Mouse (Mus musculus) intestine, embryonic 16.5 days (tissue): ENCODE data around the gene Piezo1. TPM values are rescaled to one million over a fixed set of nuclear protein-coding genes. Genes with fewer than 3 reads are reported as not detected.
"Not testable (repeated sequence)": the region's sequence is repeated elsewhere in the genome, so short reads cannot be mapped to it uniquely, and the experiment has no call there.

Experiments used
- ATAC-seq: fragments of 200-750 bp; cut with Nextera tagmentation; 2 replicates; pipeline ENCODE4 v1.8.0; 2017; ENCODE audit warnings: moderate TSS enrichment, moderate library complexity
- H3K27ac ChIP-seq: fragments of 300-500 bp; sonication (generic); 2 replicates; pipeline ENCODE4 v1.5.1; 2014; ENCODE audit warnings: mild to moderate bottlenecking, low read length
- H3K27me3 ChIP-seq: fragments of 300-500 bp; sonication (generic); replicated peaks from 2 replicates; pipeline ENCODE4 v1.6.1; 2014; ENCODE audit warnings: low read length, control low read depth, mixed read lengths; ENCODE audit not compliant: control insufficient read depth, insufficient read depth
- H3K36me3 ChIP-seq: fragments of 300-500 bp; sonication (generic); 2 replicates; pipeline ENCODE4 v1.6.1; 2014; ENCODE audit warnings: low read length, control low read depth; ENCODE audit not compliant: control insufficient read depth, insufficient read depth
- H3K4me1 ChIP-seq: fragments of 300-500 bp; sonication (generic); 2 replicates; pipeline ENCODE4 v1.6.1; 2014; ENCODE audit warnings: low read length, control low read depth, mixed read lengths; ENCODE audit not compliant: control insufficient read depth, insufficient read depth
- H3K4me2 ChIP-seq: fragments of 300-500 bp; sonication (generic); 2 replicates; pipeline ENCODE4 v1.6.1; 2014; ENCODE audit warnings: low read depth, low read length, control low read depth
- H3K4me3 ChIP-seq: fragments of 300-500 bp; sonication (generic); 2 replicates; pipeline ENCODE4 v1.5.1; 2014; ENCODE audit warnings: mild to moderate bottlenecking, low read length
- H3K9ac ChIP-seq: fragments of 300-500 bp; sonication (generic); 2 replicates; pipeline ENCODE4 v1.6.1; 2014; ENCODE audit warnings: low read depth, low read length
- H3K9me3 ChIP-seq: fragments of 300-500 bp; sonication (generic); 2 replicates; pipeline ENCODE4 v1.6.1; 2016; ENCODE audit warnings: low read length, control low read depth; ENCODE audit not compliant: control insufficient read depth
- WGBS: fragments of 180-500 bp; shearing (Covaris S2); extraction: QIAGEN DNeasy Blood & Tissue Kit; methylation state at CpG from one replicate; pipeline ENCODE4 v1.1.7; 2014; 5-methylcytosine and 5-hydroxymethylcytosine counted together
- polyA plus RNA-seq: library from polyadenylated mRNA; unstranded; fragments of >200 nt; fragmentation: Nextera tagmentation; extraction: Ambion mirVana; gene quantifications from 2 replicates; pipeline ENCODE4 v1.2.1, GENCODE M21; 2015

The Piezo1 gene
- polyA plus RNA-seq, 1 experiment from 2014 or later, result 11.3 TPM

- not testable (repeated sequence) for H3K9ac ChIP-seq, H3K4me2 ChIP-seq, H3K9me3 ChIP-seq, ATAC-seq, H3K27me3 ChIP-seq, H3K4me3 ChIP-seq
- Histone ChIP-seq H3K36me3 (peaks cover 25% of the 10 kb centered on the region; the same call in 1 of the 2 replicates), H3K27ac (peak overlapping the region; percentile 94; the same call in 1 of the 2 replicates), H3K4me1 (peaks cover 45% of the 10 kb centered on the region)
- WGBS, result 45% methylated on average over 4 of the region's 4 CpGs
These were observed 22.0 kb upstream of the Piezo1 start for GRCm38 (mm10) chr8:122573176-122573575.

GRCm38 (mm10) chr8:122572751-122573150 is 21.6 kb upstream of the Piezo1 start:
- peaks cover 25% of the 10 kb centered on the region; the same call in 1 of the 2 replicates for H3K36me3 ChIP-seq
- no peak overlapping the region for H3K4me3 ChIP-seq
- H3K4me2 ChIP-seq, result no peak overlapping the region
- 83% methylated on average over 3 of the region's 3 CpGs for WGBS
- H3K27me3 ChIP-seq, result no peaks in the 10 kb centered on the region
- peak overlapping the region; percentile 23 for H3K27ac ChIP-seq
- H3K4me1 ChIP-seq, result peaks cover 45% of the 10 kb centered on the region
- no peaks in the 10 kb centered on the region for H3K9me3 ChIP-seq
- H3K9ac ChIP-seq, result no peak overlapping the region
- no peak for ATAC-seq

- no peak overlapping the region for H3K27ac ChIP-seq
These were observed 20.7 kb upstream of the Piezo1 start for GRCm38 (mm10) chr8:122571750-122572267.

GRCm38 (mm10) chr8:122571153-122571552 is 20.0 kb upstream of the Piezo1 start:
- 92% methylated on average over 11 of the region's 11 CpGs for WGBS
- peaks cover 25% of the 10 kb centered on the region; the same call in 1 of the 2 replicates for H3K36me3 ChIP-seq
- H3K27me3 ChIP-seq, result no peaks in the 10 kb centered on the region
- ATAC-seq, result no peak
- no peak overlapping the region; the same call in 1 of the 2 replicates for H3K9ac ChIP-seq
- H3K4me3 ChIP-seq, result no peak overlapping the region
- H3K9me3 ChIP-seq, result no peaks in the 10 kb centered on the region
- H3K4me1 ChIP-seq, result peaks cover 50% of the 10 kb centered on the region
- H3K27ac ChIP-seq, result no peak overlapping the region
- no peak overlapping the region for H3K4me2 ChIP-seq

More at GRCm38 (mm10) chr8:122571750-122572267, 20.7 kb upstream of the Piezo1 start:
- peak overlapping the region; percentile 0; the same call in 1 of the 2 replicates for H3K9ac ChIP-seq
- H3K9me3 ChIP-seq, result no peaks in the 10 kb centered on the region
- H3K27me3 ChIP-seq, result no peaks in the 10 kb centered on the region
- peaks cover 25% of the 10 kb centered on the region; the same call in 1 of the 2 replicates for H3K36me3 ChIP-seq
- ATAC-seq, result no peak
- peaks cover 44% of the 10 kb centered on the region for H3K4me1 ChIP-seq
- no peak overlapping the region for H3K4me3 ChIP-seq
- WGBS, result 91% methylated on average over 17 of the region's 17 CpGs
- no peak overlapping the region for H3K4me2 ChIP-seq

- 96% methylated on average over 16 of the region's 16 CpGs for WGBS
- Histone ChIP-seq H3K36me3 (peaks cover 25% of the 10 kb centered on the region; the same call in 1 of the 2 replicates), H3K27me3 (no peaks in the 10 kb centered on the region), H3K4me1 (peaks cover 43% of the 10 kb centered on the region), H3K9me3 (no peaks in the 10 kb centered on the region), H3K9ac (no peak overlapping the region), H3K27ac (no peak overlapping the region), H3K4me2 (no peak overlapping the region), H3K4me3 (no peak overlapping the region)
- ATAC-seq, result no peak
These were observed 18.9 kb upstream of the Piezo1 start for GRCm38 (mm10) chr8:122569996-122570395.

GRCm38 (mm10) chr8:122569329-122569728 is 18.2 kb upstream of the Piezo1 start:
- Histone ChIP-seq H3K27ac (peak overlapping the region; percentile 2; the same call in 1 of the 2 replicates), H3K4me2 (peak overlapping the region; percentile 66), H3K4me1 (peaks cover 39% of the 10 kb centered on the region), H3K9me3 (no peaks in the 10 kb centered on the region), H3K36me3 (peaks cover 25% of the 10 kb centered on the region; the same call in 1 of the 2 replicates), H3K27me3 (no peaks in the 10 kb centered on the region), H3K4me3 (peak overlapping the region; percentile 92), H3K9ac (peak overlapping the region; percentile 96)
- 62% methylated on average over 9 of the region's 9 CpGs for WGBS
- no peak for ATAC-seq

- no peak for ATAC-seq
- H3K4me3 ChIP-seq, result peak overlapping the region; percentile 92
These were observed 17.8 kb upstream of the Piezo1 start for GRCm38 (mm10) chr8:122568881-122569309.

GRCm38 (mm10) chr8:122568109-122568504 is 17.0 kb upstream of the Piezo1 start:
- peak; percentile 61 for ATAC-seq
- Histone ChIP-seq H3K4me1 (peaks cover 34% of the 10 kb centered on the region), H3K4me3 (peak overlapping the region; percentile 92), H3K9ac (peak overlapping the region; percentile 96), H3K27ac (peak overlapping the region; percentile 89), H3K9me3 (no peaks in the 10 kb centered on the region), H3K36me3 (peaks cover 25% of the 10 kb centered on the region; the same call in 1 of the 2 replicates), H3K4me2 (peak overlapping the region; percentile 66), H3K27me3 (no peaks in the 10 kb centered on the region)
- under 1% methylated on average over 34 of the region's 34 CpGs for WGBS

More at GRCm38 (mm10) chr8:122568881-122569309, 17.8 kb upstream of the Piezo1 start:
- Histone ChIP-seq H3K9me3 (no peaks in the 10 kb centered on the region), H3K9ac (peak overlapping the region; percentile 96), H3K27ac (peak overlapping the region; percentile 2; the same call in 1 of the 2 replicates), H3K36me3 (peaks cover 25% of the 10 kb centered on the region; the same call in 1 of the 2 replicates), H3K4me2 (peak overlapping the region; percentile 66), H3K4me1 (peaks cover 39% of the 10 kb centered on the region), H3K27me3 (no peaks in the 10 kb centered on the region)
- 7% methylated on average over 10 of the region's 10 CpGs for WGBS

- Histone ChIP-seq H3K36me3 (peaks cover 25% of the 10 kb centered on the region; the same call in 1 of the 2 replicates), H3K9me3 (no peaks in the 10 kb centered on the region), H3K4me3 (peak within 1 kb of the TSS; percentile 92), H3K27me3 (no peaks in the 10 kb centered on the region), H3K4me2 (peak within 1 kb of the TSS; percentile 66), H3K4me1 (peaks cover 34% of the 10 kb centered on the region), H3K9ac (peak within 1 kb of the TSS; percentile 96), H3K27ac (peak within 1 kb of the TSS; percentile 97)
- under 1% methylated on average over 62 of the region's 62 CpGs for WGBS
- peak; percentile 95 for ATAC-seq
These were observed 16.4 kb upstream of the Piezo1 start, which contains the start of gene Cdt1 for GRCm38 (mm10) chr8:122567361-122568108. TSS of gene Cdt1 (plus strand) at chr8:122568015.
